Mouse (Mus musculus) urinary bladder, postnatal 4 days (tissue): ENCODE measurements at regions not wholly inside any gene's neighbourhood (a gene's known extent, or its start where the extent isn't known, plus 50 kb on each side); places are given as distances from the start of the nearest gene placed in this dataset.

Experiments
- DNase-seq, 2 experiments: peaks; one replicate each; pipeline ENCODE4 v3.0.0; 2021 to 2022; ENCODE audit warnings: low spot score in 2 of 2

GRCm38 (mm10) chr6:100100565-100101133, 186.6 kb downstream of the Rybp start:
- no peak for DNase-seq

GRCm38 (mm10) chr6:100096393-100097125, 190.7 kb downstream of the Rybp start:
- DNase-seq, result no peak

DNA sequence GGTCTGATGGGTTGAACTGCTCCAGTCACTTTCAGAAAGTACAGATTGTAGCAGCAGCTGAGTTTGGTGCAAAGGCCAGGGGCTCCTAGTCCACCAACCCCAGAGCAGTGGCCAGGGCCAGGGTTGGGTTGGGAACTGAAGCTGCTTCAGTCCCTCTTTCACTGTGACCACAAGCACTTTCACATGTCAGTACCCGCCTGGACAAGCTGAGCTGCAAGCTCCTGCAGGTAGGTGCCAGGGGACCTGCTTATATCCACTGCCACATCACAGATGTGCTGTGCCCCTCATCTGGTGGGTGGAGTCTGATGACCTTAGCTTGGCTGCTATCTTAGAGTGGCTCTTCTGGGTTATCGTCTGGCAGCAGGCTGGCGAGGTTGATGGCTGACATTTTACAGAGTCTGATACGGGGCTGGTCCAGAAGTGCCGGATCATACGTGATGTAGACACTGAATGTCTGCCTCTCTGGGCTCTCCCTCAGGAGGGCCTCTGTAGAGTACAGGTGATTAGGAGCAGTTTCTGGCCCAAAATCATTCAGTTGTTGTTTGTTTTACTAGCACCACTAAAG, 192.6 kb downstream of the Rybp start:
- no peak for DNase-seq

DNA sequence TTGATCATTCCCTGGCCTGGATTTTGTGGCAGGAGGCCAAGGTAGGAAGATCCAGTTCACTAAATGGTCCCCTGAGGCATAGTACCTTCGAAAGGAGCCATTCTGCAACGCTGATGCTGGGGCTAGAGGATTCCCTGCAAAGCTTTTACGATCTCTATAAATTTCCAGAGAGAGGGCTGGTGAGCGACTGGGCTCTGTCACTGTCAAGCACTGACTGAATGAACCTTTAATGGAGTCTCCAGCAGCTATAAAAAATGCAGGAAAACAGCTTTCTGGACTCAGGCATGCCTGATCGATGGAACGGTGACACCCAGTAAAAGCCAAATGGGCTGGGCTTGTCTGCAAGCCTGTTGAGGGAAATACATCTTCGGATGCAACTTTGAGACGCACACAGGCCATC, 194.4 kb downstream of the Rybp start:
- no peak for DNase-seq

DNA sequence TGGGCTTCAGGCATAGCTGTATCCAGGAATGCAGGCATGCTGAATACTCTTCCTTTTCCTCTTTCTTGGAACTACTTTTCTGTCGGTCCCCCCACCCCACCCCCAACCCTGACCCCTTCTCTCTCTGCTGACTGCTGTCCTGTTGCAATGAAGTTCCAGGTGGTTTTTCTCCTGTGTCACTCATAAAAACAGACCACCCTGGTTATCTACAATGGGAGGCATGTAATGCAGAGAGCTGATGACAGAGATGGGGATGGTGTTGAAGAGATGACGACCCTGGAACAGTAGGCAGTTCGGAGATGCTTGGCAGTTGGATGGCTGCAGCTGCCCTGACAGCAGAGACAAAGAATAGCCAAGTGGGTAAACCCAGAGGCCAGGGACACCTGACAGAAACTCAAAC, 195.5 kb downstream of the Rybp start:
- no peak for DNase-seq

- no peak for DNase-seq
Observed at GRCm38 (mm10) chr6:100088576-100088975, 198.7 kb downstream of the Rybp start.

DNA sequence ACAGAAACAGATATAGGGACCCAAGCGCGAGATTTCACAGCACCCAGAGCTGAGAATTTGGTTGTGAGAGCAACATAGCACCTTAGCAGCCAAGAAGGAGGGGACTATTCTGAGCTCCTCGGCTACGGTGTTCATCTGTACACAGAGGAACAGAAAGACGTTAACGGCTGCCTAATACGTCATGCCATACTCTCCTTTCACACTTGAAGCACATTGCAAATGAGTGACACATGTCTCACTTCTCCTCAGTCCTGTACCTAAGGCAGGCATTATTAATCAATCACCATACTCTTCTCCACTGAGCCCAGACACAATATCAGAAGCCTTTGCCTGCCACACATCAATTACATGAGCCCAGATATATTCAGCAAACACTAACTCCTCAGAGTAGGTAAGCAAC, 200.5 kb downstream of the Rybp start:
- DNase-seq, result no peak

DNA sequence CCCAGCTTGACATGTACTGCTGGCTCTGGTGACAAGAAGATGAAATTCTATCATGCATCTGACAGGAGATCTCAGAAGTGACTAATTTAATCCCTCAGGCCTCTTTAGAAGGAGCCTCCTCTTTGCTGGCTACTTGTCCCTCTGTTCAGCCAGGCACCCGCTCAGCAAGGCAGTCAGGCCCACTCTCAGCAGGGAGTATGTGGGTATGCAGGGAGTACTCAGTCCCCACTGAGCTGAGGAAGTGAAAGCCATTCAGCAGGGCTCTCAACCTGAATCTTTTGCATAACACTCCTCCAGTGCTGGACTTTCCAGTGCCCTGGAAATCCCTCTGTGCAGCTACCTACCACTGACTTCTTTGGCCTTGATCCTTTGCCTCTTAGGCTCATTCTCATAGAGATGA, 201.3 kb downstream of the Rybp start:
- no peak for DNase-seq

GRCm38 (mm10) chr6:100083868-100084477, 203.3 kb downstream of the Rybp start:
- no peak for DNase-seq

DNA sequence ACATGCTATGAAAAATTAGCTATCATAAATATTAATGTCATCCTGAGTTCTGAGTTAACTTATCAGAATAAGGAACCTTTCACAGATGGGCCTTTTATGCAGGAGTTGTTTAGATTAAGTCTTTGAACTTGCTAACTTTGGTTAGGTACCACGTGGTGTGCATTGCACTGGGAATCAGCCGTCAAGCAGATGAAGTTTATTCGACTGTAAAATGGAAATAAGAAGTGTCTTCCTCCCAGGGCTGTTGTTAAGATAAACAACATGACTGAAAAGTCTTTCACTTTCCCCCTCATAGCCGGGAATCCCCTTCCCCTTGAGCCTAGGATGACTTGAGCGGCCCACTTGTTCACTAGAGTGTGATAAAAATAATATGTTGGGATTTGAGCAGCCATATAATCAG, 204.2 kb downstream of the Rybp start:
- DNase-seq, result no peak

GRCm38 (mm10) chr6:100074672-100075335, 212.5 kb downstream of the Rybp start:
- DNase-seq, result peak; percentile 30 to 74

GRCm38 (mm10) chr6:100072261-100072968, 214.9 kb downstream of the Rybp start:
- DNase-seq, result no peak

- DNase-seq, result no peak
Observed at GRCm38 (mm10) chr6:100069151-100069550, 218.1 kb downstream of the Rybp start.

DNA sequence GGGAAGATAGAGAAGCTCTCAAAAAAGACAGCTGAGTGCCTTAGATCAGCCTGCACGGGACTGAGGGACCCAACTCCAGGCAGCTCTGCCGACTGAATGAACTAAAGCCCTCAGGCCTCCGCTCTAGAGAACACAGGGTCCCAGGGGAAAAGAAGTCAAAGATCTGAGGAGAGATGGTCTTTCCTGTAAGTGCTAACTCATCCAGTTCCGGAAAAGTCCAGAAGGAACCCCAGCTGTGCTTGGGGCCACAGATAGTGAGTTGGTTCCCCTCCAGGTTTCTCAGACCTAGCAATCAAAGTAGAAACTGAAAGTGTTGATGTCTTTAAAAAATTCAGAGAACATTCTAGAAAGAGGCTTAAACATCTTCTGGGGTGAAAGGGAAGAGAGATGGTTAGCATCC, 220.0 kb downstream of the Rybp start:
- no peak for DNase-seq

- no peak for DNase-seq
Observed at GRCm38 (mm10) chr6:100065586-100065985, 221.7 kb downstream of the Rybp start.

- DNase-seq, result no peak
Observed at GRCm38 (mm10) chr6:100062961-100063360, 224.3 kb downstream of the Rybp start.

DNA sequence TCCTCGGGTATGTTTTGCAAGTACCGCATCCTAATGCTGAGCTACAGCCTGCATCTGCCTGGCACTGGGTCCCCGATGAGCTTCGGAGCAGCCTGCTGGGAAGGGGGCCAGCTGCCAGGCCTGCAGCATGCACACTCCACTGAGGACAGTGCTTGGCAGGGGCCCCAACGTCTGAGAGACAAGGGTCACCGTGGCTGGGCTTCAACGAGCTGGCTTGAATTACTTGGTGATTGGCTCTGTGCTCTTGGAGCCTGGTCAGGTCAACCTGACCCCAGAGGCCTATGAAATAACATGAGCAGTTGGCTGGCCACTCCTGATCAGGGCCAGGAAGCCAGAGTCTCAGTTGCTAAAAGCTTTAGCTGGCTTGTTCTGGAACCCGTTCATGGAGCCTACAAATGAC, 227.5 kb downstream of the Rybp start:
- peak in 1 of 2 experiments; percentile 57 for DNase-seq

- no peak for DNase-seq
Observed at GRCm38 (mm10) chr6:100055980-100056379, 231.3 kb downstream of the Rybp start.

DNA sequence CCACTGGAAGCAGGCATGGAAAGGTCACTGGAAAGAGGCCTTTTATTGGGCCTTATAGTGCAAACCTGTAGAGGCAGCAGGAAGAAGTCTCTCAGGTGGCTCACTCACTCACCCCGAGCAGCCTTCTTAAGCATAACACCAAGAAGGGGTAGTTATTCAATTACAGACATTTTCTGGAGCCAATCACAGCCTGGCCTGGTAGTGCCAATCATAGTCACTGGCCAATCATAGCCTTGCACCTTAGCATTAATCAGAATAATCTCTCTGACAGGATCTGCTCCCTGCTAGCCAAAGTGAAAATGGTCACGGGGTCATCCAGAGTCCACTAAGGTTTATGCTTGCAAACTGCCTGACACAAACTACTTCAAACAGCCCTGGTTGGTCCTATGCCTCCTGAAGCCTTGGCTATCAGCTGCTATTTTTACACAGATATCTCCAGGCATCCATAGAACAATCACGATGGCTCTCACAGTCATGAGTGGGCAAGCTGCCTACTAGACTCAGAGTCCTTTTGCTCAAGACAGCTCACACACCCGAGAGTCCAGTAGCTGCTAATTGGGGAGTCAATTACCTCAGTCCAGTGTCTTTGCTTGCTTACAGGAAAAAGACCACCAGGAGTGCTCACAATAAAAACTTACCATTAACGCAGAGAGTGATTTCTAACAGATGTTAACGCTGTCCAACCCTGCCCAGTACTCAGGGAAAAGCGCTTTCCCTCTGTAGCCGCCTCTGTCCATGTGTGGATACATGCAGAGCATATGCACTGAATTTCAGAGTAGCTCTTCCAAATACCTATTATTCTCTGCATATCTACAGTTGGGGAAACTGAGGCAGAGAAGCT, 234.1 kb downstream of the Rybp start:
- no peak for DNase-seq

DNA sequence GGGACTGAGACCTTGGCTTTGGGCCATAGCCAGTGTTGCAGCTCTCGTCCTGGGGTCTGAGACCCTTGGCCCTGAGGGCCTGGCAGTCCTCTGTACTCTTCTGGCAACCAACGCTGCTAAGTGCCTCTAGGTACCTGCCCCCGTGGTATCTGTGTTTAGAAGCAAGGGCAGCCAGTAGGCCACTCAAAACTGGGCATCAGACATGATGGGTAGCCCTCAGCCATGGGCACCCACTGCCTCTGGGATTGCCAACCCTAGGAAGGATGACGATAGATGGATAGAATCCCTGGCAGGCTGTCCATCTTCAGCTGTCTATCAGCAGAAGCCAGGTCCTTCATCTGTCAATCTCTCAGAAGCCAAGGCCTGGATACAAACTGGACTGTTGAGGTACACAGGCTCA, 234.9 kb downstream of the Rybp start:
- DNase-seq, result no peak

DNA sequence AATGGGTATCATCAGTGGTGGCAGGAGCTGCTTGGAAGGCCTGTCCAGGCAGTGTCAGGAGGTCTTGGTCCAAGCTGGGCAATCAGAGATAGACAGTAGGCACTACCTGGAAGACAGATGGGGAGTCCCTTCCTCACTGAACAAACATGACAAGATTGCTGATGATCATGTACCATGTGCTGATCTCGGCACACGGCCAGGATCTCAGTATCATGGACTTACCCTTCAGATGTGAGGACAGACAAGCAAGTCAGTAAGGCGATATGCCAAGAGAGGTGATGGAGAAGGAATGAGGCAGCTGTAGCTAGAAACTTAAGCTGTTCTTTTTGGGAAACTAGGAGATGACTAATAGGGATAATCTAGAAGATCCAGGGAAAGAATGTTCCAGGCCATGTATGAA, 238.2 kb downstream of the Rybp start:
- DNase-seq, result no peak
